Mouse (Mus musculus): ENCODE data around the gene Myo18a. TPM values are rescaled to one million over a fixed set of nuclear protein-coding genes. Genes with fewer than 3 reads are reported as not detected.

The Myo18a gene
- polyA plus RNA-seq, 1 experiment from 2014 or later: 30.0 TPM

DNA sequence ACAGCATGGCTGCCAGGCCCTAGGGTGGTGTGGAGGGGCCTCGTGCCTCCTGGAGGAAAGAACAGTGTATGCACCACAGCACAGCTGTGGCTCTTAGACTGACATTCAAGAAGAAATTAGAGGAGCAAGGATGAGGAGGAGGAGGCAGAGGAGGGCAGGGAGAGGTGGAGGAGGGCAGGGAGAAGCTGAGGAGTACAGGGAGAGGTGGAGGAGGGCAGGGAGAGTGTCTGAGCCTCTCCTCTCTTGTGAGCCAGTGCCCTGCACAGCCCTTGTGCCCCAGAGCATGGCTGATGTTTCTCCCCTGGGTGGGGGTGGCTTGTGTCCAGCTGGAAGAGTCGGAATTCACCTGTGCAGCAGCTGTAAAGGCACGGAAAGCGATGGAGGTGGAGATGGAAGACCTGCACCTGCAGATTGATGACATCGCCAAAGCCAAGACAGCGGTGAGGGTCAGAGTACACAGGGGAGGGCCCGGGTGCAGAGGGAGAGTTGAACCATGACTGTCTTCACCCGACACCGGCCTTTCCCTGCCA lies 84.6 kb downstream of the Myo18a start:
- DNase-seq (ENCODE audit: low spot score) (no peak), ATAC-seq (no peak)
- Histone ChIP-seq H3K4me1 (ENCODE audit: control insufficient read depth, insufficient read depth, low read length) (peaks cover 45% of the 10 kb centered on the region), H3K9me3 (replicated peaks; ENCODE audit: control insufficient read depth, low read length) (no peaks in the 10 kb centered on the region), H3K4me3 (ENCODE audit: low read depth, low read length) (no peak overlapping the region), H3K9ac (ENCODE audit: low read length) (peak overlapping the region; percentile 13; the same call in 1 of the 2 replicates), H3K4me2 (ENCODE audit: low read length) (no peak overlapping the region), H3K27me3 (replicated peaks; ENCODE audit: control insufficient read depth, insufficient read depth, low read length) (no peaks in the 10 kb centered on the region), H3K36me3 (ENCODE audit: control insufficient read depth, insufficient read depth, low read length) (peaks cover 73% of the 10 kb centered on the region), H3K27ac (ENCODE audit: low read depth, low read length) (peak overlapping the region; percentile 67)
- WGBS: 39% methylated on average over 9 of the region's 9 CpGs

DNA sequence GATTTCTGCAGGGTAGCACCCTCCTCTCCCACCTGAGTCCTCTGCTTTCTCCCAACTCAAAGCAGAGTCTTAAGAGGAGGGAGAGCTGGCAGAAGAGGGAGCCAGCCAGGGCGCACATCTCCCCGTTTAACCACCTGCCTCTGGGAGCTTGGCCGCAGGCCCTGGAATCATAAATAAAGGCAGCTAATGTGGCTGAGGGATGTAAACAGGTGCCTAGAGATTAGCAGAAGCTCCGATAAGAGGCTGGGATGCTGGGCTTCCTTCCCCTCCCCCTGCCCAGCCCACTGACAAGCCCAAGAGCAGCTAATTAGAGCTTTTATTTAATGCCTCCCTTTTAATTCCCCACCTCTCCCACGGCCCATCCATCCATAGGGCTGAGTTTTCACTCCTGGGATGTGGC lies 85.1 kb downstream of the Myo18a start:
- Histone ChIP-seq H3K27ac (ENCODE audit: low read depth, low read length) (peak overlapping the region; percentile 67), H3K36me3 (ENCODE audit: control insufficient read depth, insufficient read depth, low read length) (peaks cover 73% of the 10 kb centered on the region), H3K9ac (ENCODE audit: low read length) (no peak overlapping the region), H3K9me3 (replicated peaks; ENCODE audit: control insufficient read depth, low read length) (no peaks in the 10 kb centered on the region), H3K27me3 (replicated peaks; ENCODE audit: control insufficient read depth, insufficient read depth, low read length) (no peaks in the 10 kb centered on the region), H3K4me2 (ENCODE audit: low read length) (no peak overlapping the region), H3K4me3 (ENCODE audit: low read depth, low read length) (no peak overlapping the region), H3K4me1 (ENCODE audit: control insufficient read depth, insufficient read depth, low read length) (peaks cover 45% of the 10 kb centered on the region)
- DNase-seq (ENCODE audit: low spot score): peak; percentile 62
- ATAC-seq: 0 out of 2 replicates have a peak, but pooled peaks have one; percentile 16
- 9% methylated on average over 5 of the region's 5 CpGs for WGBS

DNA sequence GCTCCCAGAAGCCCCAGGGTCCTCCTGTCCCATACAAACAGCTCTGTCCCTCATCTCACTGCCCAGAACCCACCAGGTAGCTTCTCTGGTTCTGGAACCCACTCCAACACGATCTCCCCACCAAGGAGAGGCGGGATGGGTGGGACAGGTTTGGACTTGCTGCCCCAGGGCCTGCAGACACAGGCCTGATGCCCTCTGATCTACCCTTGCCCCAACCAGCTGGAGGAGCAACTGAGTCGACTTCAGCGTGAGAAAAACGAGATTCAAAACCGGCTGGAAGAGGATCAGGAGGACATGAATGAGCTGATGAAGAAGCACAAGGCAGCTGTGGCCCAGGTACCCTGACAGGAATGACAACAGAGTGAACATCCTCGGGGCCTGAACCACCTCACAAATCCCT lies 86.1 kb downstream of the Myo18a start:
- Histone ChIP-seq H3K4me2 (ENCODE audit: low read length) (no peak overlapping the region), H3K27ac (ENCODE audit: low read depth, low read length) (peak overlapping the region; percentile 27; the same call in 1 of the 2 replicates), H3K9ac (ENCODE audit: low read length) (no peak overlapping the region; the same call in 1 of the 2 replicates), H3K36me3 (ENCODE audit: control insufficient read depth, insufficient read depth, low read length) (peaks cover 72% of the 10 kb centered on the region), H3K4me1 (ENCODE audit: control insufficient read depth, insufficient read depth, low read length) (peaks cover 45% of the 10 kb centered on the region), H3K27me3 (replicated peaks; ENCODE audit: control insufficient read depth, insufficient read depth, low read length) (no peaks in the 10 kb centered on the region), H3K9me3 (replicated peaks; ENCODE audit: control insufficient read depth, low read length) (no peaks in the 10 kb centered on the region), H3K4me3 (ENCODE audit: low read depth, low read length) (no peak overlapping the region)
- WGBS: 76% methylated on average over 7 of the region's 7 CpGs
- no peak for ATAC-seq
- DNase-seq (ENCODE audit: low spot score): no peak

GRCm38 (mm10) chr11:77850401-77851244 lies 87.6 kb downstream of the Myo18a start:
- H3K9ac ChIP-seq (ENCODE audit: low read length): peak overlapping the region; percentile 26
- 23% methylated on average over 24 of the region's 24 CpGs for WGBS
- peaks cover 45% of the 10 kb centered on the region for H3K4me1 ChIP-seq (ENCODE audit: control insufficient read depth, insufficient read depth, low read length)
- peak overlapping the region; percentile 22 for H3K4me2 ChIP-seq (ENCODE audit: low read length)
- DNase-seq (ENCODE audit: low spot score) (peak; percentile 91), ATAC-seq (peak; percentile 91)
- H3K36me3 ChIP-seq (ENCODE audit: control insufficient read depth, insufficient read depth, low read length): peaks cover 63% of the 10 kb centered on the region
- H3K27ac ChIP-seq (ENCODE audit: low read depth, low read length): peak overlapping the region; percentile 94
- H3K4me3 ChIP-seq (ENCODE audit: low read depth, low read length): no peak overlapping the region
- no peaks in the 10 kb centered on the region for H3K9me3 ChIP-seq (replicated peaks; ENCODE audit: control insufficient read depth, low read length)
- H3K27me3 ChIP-seq (replicated peaks; ENCODE audit: control insufficient read depth, insufficient read depth, low read length): no peaks in the 10 kb centered on the region

- peak overlapping the region; percentile 22; the same call in 1 of the 2 replicates for H3K4me2 ChIP-seq (ENCODE audit: low read length)
- H3K27ac ChIP-seq (ENCODE audit: low read depth, low read length): peak overlapping the region; percentile 94
- no peak; the same call in 1 of the 2 replicates for ATAC-seq
- DNase-seq (ENCODE audit: low spot score): no peak
- H3K27me3 ChIP-seq (replicated peaks; ENCODE audit: control insufficient read depth, insufficient read depth, low read length): no peaks in the 10 kb centered on the region
- H3K9ac ChIP-seq (ENCODE audit: low read length): peak overlapping the region; percentile 26; the same call in 1 of the 2 replicates
- no peak overlapping the region for H3K4me3 ChIP-seq (ENCODE audit: low read depth, low read length)
- 67% methylated on average over 6 of the region's 6 CpGs for WGBS
- peaks cover 54% of the 10 kb centered on the region for H3K36me3 ChIP-seq (ENCODE audit: control insufficient read depth, insufficient read depth, low read length)
- H3K4me1 ChIP-seq (ENCODE audit: control insufficient read depth, insufficient read depth, low read length): peaks cover 45% of the 10 kb centered on the region
- no peaks in the 10 kb centered on the region for H3K9me3 ChIP-seq (replicated peaks; ENCODE audit: control insufficient read depth, low read length)
These were observed 88.5 kb downstream of the Myo18a start for GRCm38 (mm10) chr11:77851483-77852010.

DNA sequence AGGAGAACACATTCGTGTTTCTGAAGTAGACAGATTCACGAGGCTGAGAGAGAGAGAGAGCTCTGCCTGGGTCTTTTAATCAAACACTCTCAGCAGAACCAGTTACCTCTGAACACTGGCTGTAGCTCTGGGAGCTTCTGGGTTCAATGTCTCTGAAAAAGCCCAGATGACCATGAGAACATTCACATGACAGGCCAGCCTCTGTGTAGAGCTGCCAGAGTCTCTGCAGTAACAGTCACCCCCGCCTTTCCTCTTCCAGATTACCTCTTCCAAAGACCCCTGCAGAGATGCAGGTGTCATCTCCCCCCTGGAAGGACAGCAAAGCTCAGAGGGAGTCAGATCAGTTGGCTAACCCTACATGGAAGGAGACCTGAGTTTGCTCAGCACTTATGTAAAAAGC lies 89.1 kb downstream of the Myo18a start:
- Histone ChIP-seq H3K27ac (ENCODE audit: low read depth, low read length) (peak overlapping the region; percentile 4; the same call in 1 of the 2 replicates), H3K9ac (ENCODE audit: low read length) (no peak overlapping the region), H3K36me3 (ENCODE audit: control insufficient read depth, insufficient read depth, low read length) (peaks cover 48% of the 10 kb centered on the region), H3K4me2 (ENCODE audit: low read length) (no peak overlapping the region), H3K4me1 (ENCODE audit: control insufficient read depth, insufficient read depth, low read length) (peaks cover 45% of the 10 kb centered on the region), H3K27me3 (replicated peaks; ENCODE audit: control insufficient read depth, insufficient read depth, low read length) (no peaks in the 10 kb centered on the region), H3K4me3 (ENCODE audit: low read depth, low read length) (no peak overlapping the region), H3K9me3 (replicated peaks; ENCODE audit: control insufficient read depth, low read length) (no peaks in the 10 kb centered on the region)
- no peak for ATAC-seq
- 87% methylated on average over 3 of the region's 3 CpGs for WGBS
- DNase-seq (ENCODE audit: low spot score): no peak

- 94% methylated on average over 17 of the region's 17 CpGs for WGBS
- Histone ChIP-seq H3K9ac (ENCODE audit: low read length) (no peak overlapping the region), H3K9me3 (replicated peaks; ENCODE audit: control insufficient read depth, low read length) (no peaks in the 10 kb centered on the region), H3K27ac (ENCODE audit: low read depth, low read length) (no peak overlapping the region), H3K4me3 (ENCODE audit: low read depth, low read length) (no peak overlapping the region), H3K4me1 (ENCODE audit: control insufficient read depth, insufficient read depth, low read length) (peaks cover 40% of the 10 kb centered on the region), H3K36me3 (ENCODE audit: control insufficient read depth, insufficient read depth, low read length) (peaks cover 46% of the 10 kb centered on the region), H3K4me2 (ENCODE audit: low read length) (no peak overlapping the region), H3K27me3 (replicated peaks; ENCODE audit: control insufficient read depth, insufficient read depth, low read length) (no peaks in the 10 kb centered on the region)
- DNase-seq (ENCODE audit: low spot score) (no peak), ATAC-seq (no peak)
These were observed 90.1 kb downstream of the Myo18a start for GRCm38 (mm10) chr11:77852941-77853668.

GRCm38 (mm10) chr11:77854641-77855040 lies 91.6 kb downstream of the Myo18a start:
- peaks cover 39% of the 10 kb centered on the region for H3K36me3 ChIP-seq (ENCODE audit: control insufficient read depth, insufficient read depth, low read length)
- H3K27me3 ChIP-seq (replicated peaks; ENCODE audit: control insufficient read depth, insufficient read depth, low read length): no peaks in the 10 kb centered on the region
- H3K4me2 ChIP-seq (ENCODE audit: low read length): no peak overlapping the region
- H3K4me3 ChIP-seq (ENCODE audit: low read depth, low read length): no peak overlapping the region
- WGBS: 65% methylated on average over 3 of the region's 3 CpGs
- H3K9ac ChIP-seq (ENCODE audit: low read length): no peak overlapping the region; the same call in 1 of the 2 replicates
- peak overlapping the region; percentile 65 for H3K27ac ChIP-seq (ENCODE audit: low read depth, low read length)
- ATAC-seq (no peak), DNase-seq (ENCODE audit: low spot score) (no peak)
- H3K9me3 ChIP-seq (replicated peaks; ENCODE audit: control insufficient read depth, low read length): no peaks in the 10 kb centered on the region
- H3K4me1 ChIP-seq (ENCODE audit: control insufficient read depth, insufficient read depth, low read length): peaks cover 39% of the 10 kb centered on the region

Data from forebrain, embryonic 14.5 days (tissue).